Mouse (Mus musculus): ENCODE measurements around the gene Mov10.

GRCm38 (mm10) chr3:104758869-104759268 is 59.5 kb downstream of the Mov10 start:
- TF ChIP-seq POLR2A (IDR thresholded peaks at IDR 0.05; ENCODE audit: low read depth, low read length), result no peak
- TF ChIP-seq CTCF (conservative IDR thresholded peaks at IDR 0.05; ENCODE audit: insufficient read depth, insufficient read length, low read depth, low read length), result no peak

Measured in kidney, adult 2 months (tissue).